Mouse (Mus musculus) embryonic fibroblast, embryonic 13.5 days (primary cell): Measurements from ENCODE around the gene Zbtb11. TPM values are rescaled to one million over a fixed set of nuclear protein-coding genes. Genes with fewer than 3 reads are reported as not detected.

Source experiments
- H3K27ac ChIP-seq: 2 replicates; pipeline ENCODE4 v1.5.1; 2012; ENCODE audit warnings: low read length, control low read depth, inconsistent platforms; ENCODE audit not compliant: insufficient read depth
- H3K4me1 ChIP-seq: 2 replicates; pipeline ENCODE4 v1.6.1; 2011; ENCODE audit warnings: low read length; ENCODE audit not compliant: control insufficient read depth, insufficient read depth
- H3K4me3 ChIP-seq: 2 replicates; pipeline ENCODE4 v1.5.1; 2011; ENCODE audit warnings: mild to moderate bottlenecking, control low read depth, low read length; ENCODE audit not compliant: insufficient read depth
- CTCF ChIP-seq: IDR thresholded peaks from 2 replicates; pipeline ENCODE4 v1.5.1; 2011; ENCODE audit warnings: mild to moderate bottlenecking, control low read depth, low read length, moderate library complexity, borderline replicate concordance; ENCODE audit not compliant: insufficient read depth
- POLR2A ChIP-seq: IDR thresholded peaks from 2 replicates; pipeline ENCODE4 v1.6.1; 2011; ENCODE audit warnings: low read depth, mild to moderate bottlenecking, control low read depth, low read length, moderate library complexity
- polyA plus RNA-seq: library from polyadenylated mRNA; stranded (reverse); fragments of >200 nt; gene quantifications from 2 replicates; pipeline ENCODE4 v1.2.4, GENCODE M21; 2011; ENCODE audit warnings: low read depth; ENCODE audit not compliant: missing spikeins, insufficient read length

Zbtb11 gene
- polyA plus RNA-seq, 1 experiment: 15.9 TPM

GRCm38 (mm10) chr16:56006798-56007197, 33.1 kb downstream of the Zbtb11 start:
- no peak overlapping the region for H3K27ac ChIP-seq
- H3K4me1 ChIP-seq: no peaks in the 10 kb centered on the region
- no peak for TF ChIP-seq POLR2A
- TF ChIP-seq CTCF: no peak
- no peak overlapping the region for H3K4me3 ChIP-seq

- no peaks in the 10 kb centered on the region for H3K4me1 ChIP-seq
- no peak overlapping the region for H3K27ac ChIP-seq
- no peak for TF ChIP-seq CTCF
- TF ChIP-seq POLR2A: no peak
- no peak overlapping the region for H3K4me3 ChIP-seq
Observed at GRCm38 (mm10) chr16:56008862-56009261, 35.2 kb downstream of the Zbtb11 start.

- Histone ChIP-seq H3K4me1 (no peaks in the 10 kb centered on the region), H3K4me3 (no peak overlapping the region), H3K27ac (no peak overlapping the region)
- TF ChIP-seq POLR2A: no peak
- no peak for TF ChIP-seq CTCF
Observed at GRCm38 (mm10) chr16:56012789-56013743, 39.4 kb downstream of the Zbtb11 start.

- Histone ChIP-seq H3K4me3 (no peak overlapping the region), H3K27ac (no peak overlapping the region), H3K4me1 (no peaks in the 10 kb centered on the region)
- TF ChIP-seq POLR2A (no peak), CTCF (no peak)
Observed at GRCm38 (mm10) chr16:56014076-56014475, 40.4 kb downstream of the Zbtb11 start.

- no peak for TF ChIP-seq POLR2A
- no peak for TF ChIP-seq CTCF
Observed at GRCm38 (mm10) chr16:56019660-56020059, 46.0 kb downstream of the Zbtb11 start.

GRCm38 (mm10) chr16:56027854-56028629, 54.4 kb downstream of the Zbtb11 start:
- TF ChIP-seq POLR2A (no peak), CTCF (no peak)
- peaks cover 5% of the 10 kb centered on the region for H3K4me1 ChIP-seq
- H3K27ac ChIP-seq: no peak overlapping the region; the same call in 1 of the 2 replicates
- H3K4me3 ChIP-seq: peak overlapping the region; percentile 95

More at GRCm38 (mm10) chr16:56019660-56020059, 46.0 kb downstream of the Zbtb11 start:
- Histone ChIP-seq H3K4me3 (no peak overlapping the region), H3K27ac (no peak overlapping the region), H3K4me1 (peaks cover 3% of the 10 kb centered on the region; the same call in 1 of the 2 replicates)

- Histone ChIP-seq H3K4me1 (peaks cover 5% of the 10 kb centered on the region), H3K4me3 (peak overlapping the region; percentile 95), H3K27ac (peak overlapping the region; percentile 34)
- TF ChIP-seq CTCF: no peak
- no peak; the same call in 1 of the 2 replicates for TF ChIP-seq POLR2A
Observed at GRCm38 (mm10) chr16:56028722-56029551, 55.3 kb downstream of the Zbtb11 start.

- peak; percentile 98 for TF ChIP-seq POLR2A
- no peak for TF ChIP-seq CTCF
Observed at GRCm38 (mm10) chr16:56029661-56030082, 56.0 kb downstream of the Zbtb11 start, which contains the start of gene Pcnp. Gene Pcnp (minus strand): TSS chr16:56029739.

GRCm38 (mm10) chr16:56034566-56034965, 60.9 kb downstream of the Zbtb11 start:
- no peak overlapping the region for H3K27ac ChIP-seq
- no peak overlapping the region for H3K4me3 ChIP-seq
- peaks cover 5% of the 10 kb centered on the region for H3K4me1 ChIP-seq
- TF ChIP-seq POLR2A: no peak
- no peak for TF ChIP-seq CTCF

More at GRCm38 (mm10) chr16:56029661-56030082, 56.0 kb downstream of the Zbtb11 start, which contains the start of gene Pcnp:
- Histone ChIP-seq H3K27ac (peak within 1 kb of the TSS; percentile 68), H3K4me3 (peak within 1 kb of the TSS; percentile 95), H3K4me1 (peaks cover 5% of the 10 kb centered on the region)
